Mouse (Mus musculus): ENCODE measurements around the gene Churc1. TPM values are rescaled to one million over a fixed set of nuclear protein-coding genes. Genes with fewer than 3 reads are reported as not detected.

Gene Churc1
- polyA plus RNA-seq, 1 experiment, result 62.0 TPM

GRCm38 (mm10) chr12:76817176-76817575 is 51.8 kb downstream of the Churc1 start:
- Histone ChIP-seq H3K79me3 (ENCODE audit: low read depth) (no peaks in the 10 kb centered on the region), H3K36me3 (ENCODE audit: control insufficient read depth, insufficient read depth) (no peaks in the 10 kb centered on the region), H3ac (ENCODE audit: control insufficient read depth, insufficient read length, low read depth) (no peak overlapping the region), H3K27me3 (ENCODE audit: control insufficient read depth, insufficient read depth, insufficient read length) (peaks cover 7% of the 10 kb centered on the region), H3K79me2 (ENCODE audit: control insufficient read depth, insufficient read depth) (no peaks in the 10 kb centered on the region), H3K4me3 (ENCODE audit: insufficient read depth, poor library complexity, severe bottlenecking) (no peak overlapping the region)
- TF ChIP-seq MYOG (IDR thresholded peaks at IDR 0.05; ENCODE audit: control insufficient read depth, extremely low read depth, insufficient read length) (no peak), CTCF (IDR thresholded peaks at IDR 0.05; ENCODE audit: control insufficient read depth, insufficient read depth, insufficient read length) (no peak), MAX (IDR thresholded peaks at IDR 0.05) (no peak), CEBPB (IDR thresholded peaks at IDR 0.05; ENCODE audit: low read depth) (no peak), MYOD1 (IDR thresholded peaks at IDR 0.05; ENCODE audit: control insufficient read depth, insufficient read length, low read depth) (no peak), USF1 (IDR thresholded peaks at IDR 0.05; ENCODE audit: low read depth) (no peak), FOSL1 (IDR thresholded peaks at IDR 0.05; ENCODE audit: insufficient read depth, low read length, poor library complexity, severe bottlenecking) (no peak)

- H3K36me3 ChIP-seq (ENCODE audit: control insufficient read depth, insufficient read depth), result no peaks in the 10 kb centered on the region
- H3K4me3 ChIP-seq (ENCODE audit: insufficient read depth, poor library complexity, severe bottlenecking), result no peak overlapping the region
These were observed 52.8 kb downstream of the Churc1 start for GRCm38 (mm10) chr12:76818120-76818519.

GRCm38 (mm10) chr12:76818908-76819307 is 53.6 kb downstream of the Churc1 start:
- Histone ChIP-seq H3K79me2 (ENCODE audit: control insufficient read depth, insufficient read depth) (no peaks in the 10 kb centered on the region), H3K79me3 (ENCODE audit: low read depth) (no peaks in the 10 kb centered on the region), H3ac (ENCODE audit: control insufficient read depth, insufficient read length, low read depth) (no peak overlapping the region), H3K4me3 (ENCODE audit: insufficient read depth, poor library complexity, severe bottlenecking) (no peak overlapping the region), H3K36me3 (ENCODE audit: control insufficient read depth, insufficient read depth) (no peaks in the 10 kb centered on the region), H3K27me3 (ENCODE audit: control insufficient read depth, insufficient read depth, insufficient read length) (peaks cover 14% of the 10 kb centered on the region)
- TF ChIP-seq MYOG (IDR thresholded peaks at IDR 0.05; ENCODE audit: control insufficient read depth, extremely low read depth, insufficient read length) (no peak), MYOD1 (IDR thresholded peaks at IDR 0.05; ENCODE audit: control insufficient read depth, insufficient read length, low read depth) (no peak), MAX (IDR thresholded peaks at IDR 0.05) (no peak), CTCF (IDR thresholded peaks at IDR 0.05; ENCODE audit: control insufficient read depth, insufficient read depth, insufficient read length) (no peak), USF1 (IDR thresholded peaks at IDR 0.05; ENCODE audit: low read depth) (no peak), CEBPB (IDR thresholded peaks at IDR 0.05; ENCODE audit: low read depth) (no peak), FOSL1 (IDR thresholded peaks at IDR 0.05; ENCODE audit: insufficient read depth, low read length, poor library complexity, severe bottlenecking) (no peak)

More at GRCm38 (mm10) chr12:76818120-76818519, 52.8 kb downstream of the Churc1 start:
- Histone ChIP-seq H3K79me3 (ENCODE audit: low read depth) (no peaks in the 10 kb centered on the region), H3K79me2 (ENCODE audit: control insufficient read depth, insufficient read depth) (no peaks in the 10 kb centered on the region), H3K27me3 (ENCODE audit: control insufficient read depth, insufficient read depth, insufficient read length) (peaks cover 14% of the 10 kb centered on the region), H3ac (ENCODE audit: control insufficient read depth, insufficient read length, low read depth) (no peak overlapping the region)
- TF ChIP-seq USF1 (IDR thresholded peaks at IDR 0.05; ENCODE audit: low read depth) (no peak), CTCF (IDR thresholded peaks at IDR 0.05; ENCODE audit: control insufficient read depth, insufficient read depth, insufficient read length) (no peak), CEBPB (IDR thresholded peaks at IDR 0.05; ENCODE audit: low read depth) (no peak), MAX (IDR thresholded peaks at IDR 0.05) (no peak), FOSL1 (IDR thresholded peaks at IDR 0.05; ENCODE audit: insufficient read depth, low read length, poor library complexity, severe bottlenecking) (no peak), MYOD1 (IDR thresholded peaks at IDR 0.05; ENCODE audit: control insufficient read depth, insufficient read length, low read depth) (no peak), MYOG (IDR thresholded peaks at IDR 0.05; ENCODE audit: control insufficient read depth, extremely low read depth, insufficient read length) (no peak)

GRCm38 (mm10) chr12:76819816-76820215 is 54.5 kb downstream of the Churc1 start:
- TF ChIP-seq MAX (IDR thresholded peaks at IDR 0.05), result no peak
- no peak for TF ChIP-seq CEBPB (IDR thresholded peaks at IDR 0.05; ENCODE audit: low read depth)
- no peak for TF ChIP-seq MYOG (IDR thresholded peaks at IDR 0.05; ENCODE audit: control insufficient read depth, extremely low read depth, insufficient read length)
- H3K79me3 ChIP-seq (ENCODE audit: low read depth), result no peaks in the 10 kb centered on the region
- H3K36me3 ChIP-seq (ENCODE audit: control insufficient read depth, insufficient read depth), result no peaks in the 10 kb centered on the region
- H3ac ChIP-seq (ENCODE audit: control insufficient read depth, insufficient read length, low read depth), result no peak overlapping the region
- no peak overlapping the region for H3K4me3 ChIP-seq (ENCODE audit: insufficient read depth, poor library complexity, severe bottlenecking)
- peaks cover 14% of the 10 kb centered on the region for H3K27me3 ChIP-seq (ENCODE audit: control insufficient read depth, insufficient read depth, insufficient read length)
- no peaks in the 10 kb centered on the region for H3K79me2 ChIP-seq (ENCODE audit: control insufficient read depth, insufficient read depth)

DNA sequence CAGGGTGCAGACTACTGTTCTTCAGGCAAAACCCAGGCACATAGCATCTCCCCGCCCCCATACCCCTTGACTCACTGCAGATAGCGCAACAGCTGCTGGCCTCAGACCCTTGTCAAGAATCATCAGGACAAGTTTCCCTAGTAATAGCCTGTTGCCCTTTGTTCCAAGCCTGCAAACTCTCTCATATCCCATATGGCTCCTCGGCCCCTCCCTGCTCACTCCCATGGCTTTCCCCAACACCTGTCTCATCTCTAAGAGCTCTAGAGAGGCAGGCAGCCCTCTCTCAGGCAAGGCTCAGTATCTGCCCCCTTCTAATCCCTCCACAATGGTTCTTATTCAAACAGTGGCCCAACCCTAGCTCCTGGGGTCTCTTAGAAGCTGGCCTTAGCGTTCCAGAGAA is 55.3 kb downstream of the Churc1 start:
- TF ChIP-seq MYOG (IDR thresholded peaks at IDR 0.05; ENCODE audit: control insufficient read depth, extremely low read depth, insufficient read length), result no peak
- no peak for TF ChIP-seq USF1 (IDR thresholded peaks at IDR 0.05; ENCODE audit: low read depth)
- TF ChIP-seq MAX (IDR thresholded peaks at IDR 0.05), result no peak
- TF ChIP-seq FOSL1 (IDR thresholded peaks at IDR 0.05; ENCODE audit: insufficient read depth, low read length, poor library complexity, severe bottlenecking), result no peak
- TF ChIP-seq CEBPB (IDR thresholded peaks at IDR 0.05; ENCODE audit: low read depth), result no peak
- no peak for TF ChIP-seq CTCF (IDR thresholded peaks at IDR 0.05; ENCODE audit: control insufficient read depth, insufficient read depth, insufficient read length)
- no peak for TF ChIP-seq MYOD1 (IDR thresholded peaks at IDR 0.05; ENCODE audit: control insufficient read depth, insufficient read length, low read depth)
- H3K36me3 ChIP-seq (ENCODE audit: control insufficient read depth, insufficient read depth), result no peaks in the 10 kb centered on the region
- no peaks in the 10 kb centered on the region for H3K79me3 ChIP-seq (ENCODE audit: low read depth)
- peaks cover 19% of the 10 kb centered on the region for H3K27me3 ChIP-seq (ENCODE audit: control insufficient read depth, insufficient read depth, insufficient read length)
- H3K79me2 ChIP-seq (ENCODE audit: control insufficient read depth, insufficient read depth), result no peaks in the 10 kb centered on the region
- H3K4me3 ChIP-seq (ENCODE audit: insufficient read depth, poor library complexity, severe bottlenecking), result no peak overlapping the region
- H3ac ChIP-seq (ENCODE audit: control insufficient read depth, insufficient read length, low read depth), result no peak overlapping the region

- no peaks in the 10 kb centered on the region for H3K36me3 ChIP-seq (ENCODE audit: control insufficient read depth, insufficient read depth)
- TF ChIP-seq CTCF (IDR thresholded peaks at IDR 0.05; ENCODE audit: control insufficient read depth, insufficient read depth, insufficient read length), result no peak
- no peak for TF ChIP-seq USF1 (IDR thresholded peaks at IDR 0.05; ENCODE audit: low read depth)
- no peak for TF ChIP-seq CEBPB (IDR thresholded peaks at IDR 0.05; ENCODE audit: low read depth)
- TF ChIP-seq MYOG (IDR thresholded peaks at IDR 0.05; ENCODE audit: control insufficient read depth, extremely low read depth, insufficient read length), result no peak
- no peak for TF ChIP-seq FOSL1 (IDR thresholded peaks at IDR 0.05; ENCODE audit: insufficient read depth, low read length, poor library complexity, severe bottlenecking)
- no peak for TF ChIP-seq MYOD1 (IDR thresholded peaks at IDR 0.05; ENCODE audit: control insufficient read depth, insufficient read length, low read depth)
- TF ChIP-seq MAX (IDR thresholded peaks at IDR 0.05), result no peak
- no peak overlapping the region for H3ac ChIP-seq (ENCODE audit: control insufficient read depth, insufficient read length, low read depth)
- H3K79me3 ChIP-seq (ENCODE audit: low read depth), result no peaks in the 10 kb centered on the region
- H3K27me3 ChIP-seq (ENCODE audit: control insufficient read depth, insufficient read depth, insufficient read length), result peaks cover 21% of the 10 kb centered on the region
- H3K79me2 ChIP-seq (ENCODE audit: control insufficient read depth, insufficient read depth), result no peaks in the 10 kb centered on the region
- no peak overlapping the region for H3K4me3 ChIP-seq (ENCODE audit: insufficient read depth, poor library complexity, severe bottlenecking)
These were observed 56.8 kb downstream of the Churc1 start for GRCm38 (mm10) chr12:76822002-76822650.
